ENCODE assay signal across 8 mouse cellular contexts in genomic region chrX:164419955-164420354, GRCm38 (mm10). TPM values are rescaled to one million over a fixed set of nuclear protein-coding genes. Genes with fewer than 3 reads are reported as not detected.
DNase-seq lines count a peak whose midpoint lies in the region; ATAC-seq and TF ChIP-seq lines count a peak whose summit lies in the region.

No protein-coding gene starts in this region.

- TF ChIP-seq CTCF in kidney, adult 2 months (conservative IDR thresholded peaks at IDR 0.05; ENCODE audit: insufficient read depth, insufficient read length, low read depth, low read length) = no peak

- H3K27me3 ChIP-seq in kidney, adult 2 months (replicated peaks; ENCODE audit: control insufficient read depth, insufficient read depth, low read length) = no peaks in the 10 kb centered on the region
- H3K27me3 ChIP-seq in hindbrain, embryonic 15.5 days = no peaks in the 10 kb centered on the region
- 0 out of 2 replicates have a peak, but pooled peaks cover 3% of the 10 kb centered on the region for H3K27me3 ChIP-seq in midbrain, embryonic 15.5 days (replicated peaks)

- H3K27ac ChIP-seq in kidney, adult 2 months (ENCODE audit: insufficient read depth, low read depth, low read length) = peak overlapping the region; percentile 77
- H3K27ac ChIP-seq in hindbrain, embryonic 15.5 days (replicated peaks) = peak overlapping the region; percentile 71
- H3K27ac ChIP-seq in midbrain, embryonic 15.5 days = peak overlapping the region; percentile 54

- peak overlapping the region; percentile 89 for H3K4me3 ChIP-seq in kidney, adult 2 months (ENCODE audit: insufficient read depth, low read depth, low read length)
- peak overlapping the region; percentile 60 for H3K4me3 ChIP-seq in hindbrain, embryonic 15.5 days
- H3K4me3 ChIP-seq in midbrain, embryonic 15.5 days = peak overlapping the region; percentile 54

- WGBS in kidney, adult 2 months = under 1% methylated on average over 13 of the region's 13 CpGs
- WGBS in hindbrain, embryonic 15.5 days = 26% methylated on average over 13 of the region's 13 CpGs
- 17% methylated on average over 13 of the region's 13 CpGs for WGBS in midbrain, embryonic 15.5 days

- peaks cover 1% of the 10 kb centered on the region; the same call in 1 of the 2 replicates for H3K36me3 ChIP-seq in kidney, adult 2 months (ENCODE audit: control insufficient read depth, insufficient read depth, low read length)
- no peaks in the 10 kb centered on the region for H3K36me3 ChIP-seq in hindbrain, embryonic 15.5 days
- no peaks in the 10 kb centered on the region for H3K36me3 ChIP-seq in midbrain, embryonic 15.5 days (replicated peaks)

- no peak for TF ChIP-seq POLR2A in kidney, adult 2 months (IDR thresholded peaks at IDR 0.05; ENCODE audit: low read depth, low read length)

- no peak for ATAC-seq in hindbrain, embryonic 15.5 days (ENCODE audit: low FRiP score, low read depth)
- ATAC-seq in midbrain, embryonic 15.5 days (replicated peaks) = peak; percentile 54; the same call in 1 of the 2 replicates

- no peak for DNase-seq in kidney, adult 2 months
- no peak for DNase-seq in kidney, adult 11 months
- peak; percentile 16 for DNase-seq in c-Kit-negative CD71-positive TER-119-positive erythroid progenitor cells, embryonic 14.5 days (ENCODE audit: low read depth, low spot score)
- DNase-seq in thymus, adult 18-20 months = no peak
- DNase-seq in cerebellum, postnatal 36 days = no peak
- DNase-seq in gastrocnemius, adult 18-20 months (ENCODE audit: low spot score) = no peak

- H3K4me1 ChIP-seq in kidney, adult 2 months (ENCODE audit: control insufficient read depth, insufficient read depth, low read length) = peaks cover 7% of the 10 kb centered on the region; the same call in 1 of the 2 replicates
- H3K4me1 ChIP-seq in hindbrain, embryonic 15.5 days (replicated peaks) = 0 out of 2 replicates have a peak, but pooled peaks cover 7% of the 10 kb centered on the region
- H3K4me1 ChIP-seq in midbrain, embryonic 15.5 days = peaks cover 5% of the 10 kb centered on the region

- H3K9me3 ChIP-seq in hindbrain, embryonic 15.5 days = no peaks in the 10 kb centered on the region
- H3K9me3 ChIP-seq in midbrain, embryonic 15.5 days = no peaks in the 10 kb centered on the region

- peak overlapping the region; percentile 54 for H3K9ac ChIP-seq in hindbrain, embryonic 15.5 days
- H3K9ac ChIP-seq in midbrain, embryonic 15.5 days = peak overlapping the region; percentile 57

- H3K4me2 ChIP-seq in hindbrain, embryonic 15.5 days = peak overlapping the region; percentile 63
- peak overlapping the region; percentile 50 for H3K4me2 ChIP-seq in midbrain, embryonic 15.5 days

RNA-seq across cellular contexts. Expression of gene Piga, which starts 0.4 kb away (rescaled TPM):
- 3.2 and 3.8 TPM in 2 replicates for polyA plus RNA-seq in kidney, adult 2 months (2012; rRNA removed)
- 5.5 and 5.8 TPM in 2 replicates for polyA plus RNA-seq in hindbrain, embryonic 15.5 days (2015; fragmentation: Nextera tagmentation; extraction: Ambion mirVana)
- polyA plus RNA-seq in midbrain, embryonic 15.5 days (2015; fragmentation: Nextera tagmentation; extraction: Ambion mirVana) = 5.1 and 5.2 TPM in 2 replicates
- 1 to 10 TPM; 1.6 to 2.4 TPM for total RNA-seq in gastrocnemius, adult 18-20 months (2021)

RNA-seq across cellular contexts. Expression of gene Asb11, which starts 16.8 kb away (rescaled TPM):
- 0.87 and 1.9 TPM in 2 replicates for polyA plus RNA-seq in kidney, adult 2 months (2012; rRNA removed)
- polyA plus RNA-seq in hindbrain, embryonic 15.5 days (2015; fragmentation: Nextera tagmentation; extraction: Ambion mirVana) = not detected in 2 replicates
- not detected in 2 replicates for polyA plus RNA-seq in midbrain, embryonic 15.5 days (2015; fragmentation: Nextera tagmentation; extraction: Ambion mirVana)
- 100 to 1,000 TPM; 152 to 195 TPM for total RNA-seq in gastrocnemius, adult 18-20 months (2021)

RNA-seq across cellular contexts. Expression of gene Vegfd, which starts 46.8 kb away (rescaled TPM):
- 5.8 and 6.0 TPM in 2 replicates for polyA plus RNA-seq in kidney, adult 2 months (2012; rRNA removed)
- polyA plus RNA-seq in hindbrain, embryonic 15.5 days (2015; fragmentation: Nextera tagmentation; extraction: Ambion mirVana) = 0.30 and 0.51 TPM in 2 replicates
- polyA plus RNA-seq in midbrain, embryonic 15.5 days (2015; fragmentation: Nextera tagmentation; extraction: Ambion mirVana) = 0.13 and 0.19 TPM in 2 replicates
- 1 to 10 TPM; 1.9 to 3.0 TPM for total RNA-seq in gastrocnemius, adult 18-20 months (2021)
